Mouse (Mus musculus) urinary bladder, postnatal 36 days (tissue): ENCODE data around the gene Ccn2.

Experiments used
- DNase-seq, 2 experiments: peaks; one replicate each; pipeline ENCODE4 v3.0.0; 2022; ENCODE audit warnings: low spot score in 2 of 2, mixed read lengths in 1 of 2

Gene Ccn2

DNA sequence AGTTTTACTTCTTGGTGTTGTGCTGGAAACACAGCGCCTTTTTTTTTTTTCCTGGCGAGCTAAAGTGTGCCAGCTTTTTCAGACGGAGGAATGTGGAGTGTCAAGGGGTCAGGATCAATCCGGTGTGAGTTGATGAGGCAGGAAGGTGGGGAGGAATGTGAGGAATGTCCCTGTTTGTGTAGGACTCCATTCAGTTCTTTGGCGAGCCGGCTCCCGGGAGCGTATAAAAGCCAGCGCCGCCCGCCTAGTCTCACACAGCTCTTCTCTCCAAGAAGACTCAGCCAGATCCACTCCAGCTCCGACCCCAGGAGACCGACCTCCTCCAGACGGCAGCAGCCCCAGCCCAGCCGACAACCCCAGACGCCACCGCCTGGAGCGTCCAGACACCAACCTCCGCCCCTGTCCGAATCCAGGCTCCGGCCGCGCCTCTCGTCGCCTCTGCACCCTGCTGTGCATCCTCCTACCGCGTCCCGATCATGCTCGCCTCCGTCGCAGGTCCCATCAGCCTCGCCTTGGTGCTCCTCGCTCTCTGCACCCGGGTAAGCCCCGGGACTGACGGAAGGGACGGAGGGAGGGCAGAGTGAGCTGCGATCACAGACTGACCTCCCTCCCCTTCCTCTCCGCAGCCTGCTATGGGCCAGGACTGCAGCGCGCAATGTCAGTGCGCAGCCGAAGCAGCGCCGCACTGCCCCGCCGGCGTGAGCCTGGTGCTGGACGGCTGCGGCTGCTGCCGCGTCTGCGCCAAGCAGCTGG, at the start of gene Ccn2:
Gene Ccn2 (plus strand): TSS at position 193 of the 753 bp plus-strand sequence.
- peak; percentile 41 to 74 for DNase-seq

DNA sequence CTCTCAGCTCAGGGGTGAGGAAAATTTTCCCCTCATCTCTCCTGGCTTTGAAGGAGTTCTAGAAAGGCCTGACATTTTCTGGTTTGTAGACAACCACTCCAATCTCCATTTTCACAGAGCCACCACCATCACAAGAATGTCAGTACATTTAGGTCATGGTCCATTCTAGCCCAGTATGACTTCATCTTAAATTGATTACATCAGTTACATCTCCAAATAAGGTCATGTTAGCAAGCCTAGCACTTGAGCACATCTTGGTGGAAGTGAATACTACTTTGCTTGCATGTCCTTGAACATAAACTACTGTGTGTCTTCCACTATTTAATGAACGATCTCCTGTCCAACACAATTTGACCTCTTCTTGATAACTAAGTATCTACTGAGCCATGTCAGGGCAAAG, 42.4 kb upstream of the Ccn2 start:
- DNase-seq: no peak

GRCm38 (mm10) chr10:24554091-24554490, 41.2 kb upstream of the Ccn2 start:
- no peak for DNase-seq

- no peak for DNase-seq
These were observed 36.9 kb upstream of the Ccn2 start for GRCm38 (mm10) chr10:24558366-24558765.

- no peak for DNase-seq
These were observed 25.4 kb upstream of the Ccn2 start for GRCm38 (mm10) chr10:24569691-24570420.

DNA sequence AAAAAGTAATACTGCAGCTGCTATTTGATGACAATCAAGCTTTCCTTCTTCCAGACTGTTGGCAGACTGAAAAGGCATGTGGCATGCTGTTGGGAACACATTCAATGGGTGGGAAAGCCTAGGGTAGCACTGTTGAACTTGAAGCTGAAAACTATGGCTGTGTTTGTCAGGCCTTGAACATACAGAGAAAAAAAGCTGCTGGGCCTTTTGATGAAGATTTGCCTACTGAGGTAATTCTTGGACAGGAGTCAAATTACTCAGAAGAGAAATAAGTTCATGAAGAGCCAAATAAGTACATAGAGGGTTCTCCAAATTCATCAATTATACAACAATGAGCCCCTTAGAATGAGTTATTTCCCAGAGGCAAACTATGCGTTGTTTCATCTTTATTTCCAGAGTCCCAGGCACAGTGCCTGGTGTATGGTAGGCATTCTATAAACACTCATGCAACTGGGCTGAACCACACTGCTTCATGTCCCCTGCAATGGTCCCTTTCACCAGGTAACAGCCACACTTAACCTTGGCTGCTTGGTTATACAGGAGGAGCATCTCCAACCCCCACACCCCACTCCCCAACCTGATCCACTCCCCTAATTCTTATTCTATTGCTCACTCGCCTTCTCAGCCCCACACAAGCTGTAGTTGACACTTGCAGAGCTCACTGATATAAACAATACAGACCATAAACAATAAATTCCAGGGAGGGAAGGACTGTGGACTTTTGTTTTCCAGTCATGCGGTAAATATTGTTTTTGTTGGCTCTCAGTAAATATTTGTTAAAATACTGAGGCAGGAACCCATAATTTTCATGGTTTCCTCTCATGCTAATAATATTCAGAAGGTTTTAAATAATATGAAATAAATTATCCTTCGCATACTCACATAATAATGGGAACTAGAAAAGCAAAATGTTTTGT, 22.9 kb upstream of the Ccn2 start:
- DNase-seq: no peak

GRCm38 (mm10) chr10:24573484-24573883, 21.8 kb upstream of the Ccn2 start:
- no peak for DNase-seq

GRCm38 (mm10) chr10:24581076-24581475, 14.2 kb upstream of the Ccn2 start:
- DNase-seq: no peak

DNA sequence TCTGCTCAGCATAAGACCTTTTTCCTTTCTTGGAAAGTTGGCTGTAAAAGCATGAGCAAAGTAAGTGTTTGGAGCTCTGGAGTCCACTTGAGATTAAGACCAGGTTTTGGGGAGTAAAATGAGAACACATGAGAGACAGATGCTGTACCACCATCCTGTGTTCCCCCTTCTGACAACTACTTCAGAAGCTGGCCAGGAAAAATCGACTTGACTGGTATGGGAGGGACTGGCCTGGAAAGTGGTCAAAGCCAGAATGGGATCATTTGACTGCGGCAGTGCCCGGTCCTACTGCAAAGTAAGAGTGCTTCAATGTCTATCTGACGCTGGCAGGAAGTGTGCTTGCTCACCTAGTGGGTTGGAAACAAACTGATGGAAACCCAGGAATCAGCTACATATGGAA, 6.4 kb upstream of the Ccn2 start:
- DNase-seq: no peak

DNA sequence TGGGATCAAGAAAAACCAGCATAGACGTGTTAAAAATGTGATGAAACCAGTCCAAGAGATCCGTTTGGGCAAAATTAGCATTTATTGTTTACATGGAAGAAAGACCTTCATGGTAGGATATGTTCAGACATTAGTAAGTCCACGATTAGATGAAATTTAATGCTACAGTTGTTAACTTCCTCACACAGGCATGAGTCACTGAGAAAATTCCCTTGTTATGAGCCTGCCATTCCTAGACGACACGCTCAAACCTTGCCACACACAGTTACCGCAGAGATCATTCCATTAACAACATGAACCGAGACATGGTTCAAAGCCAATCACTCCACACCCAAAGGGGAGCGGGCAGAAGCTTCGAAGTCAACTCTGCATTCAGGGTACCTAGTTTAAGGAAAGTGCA, 6.0 kb upstream of the Ccn2 start:
- no peak for DNase-seq

GRCm38 (mm10) chr10:24590546-24590945, 4.7 kb upstream of the Ccn2 start:
- DNase-seq: no peak

GRCm38 (mm10) chr10:24591136-24591535, 4.1 kb upstream of the Ccn2 start:
- peak; percentile 70 to 80 for DNase-seq

- no peak for DNase-seq
These were observed 3.5 kb upstream of the Ccn2 start for GRCm38 (mm10) chr10:24591741-24592140.

GRCm38 (mm10) chr10:24592318-24592717, 2.9 kb upstream of the Ccn2 start:
- no peak for DNase-seq

DNA sequence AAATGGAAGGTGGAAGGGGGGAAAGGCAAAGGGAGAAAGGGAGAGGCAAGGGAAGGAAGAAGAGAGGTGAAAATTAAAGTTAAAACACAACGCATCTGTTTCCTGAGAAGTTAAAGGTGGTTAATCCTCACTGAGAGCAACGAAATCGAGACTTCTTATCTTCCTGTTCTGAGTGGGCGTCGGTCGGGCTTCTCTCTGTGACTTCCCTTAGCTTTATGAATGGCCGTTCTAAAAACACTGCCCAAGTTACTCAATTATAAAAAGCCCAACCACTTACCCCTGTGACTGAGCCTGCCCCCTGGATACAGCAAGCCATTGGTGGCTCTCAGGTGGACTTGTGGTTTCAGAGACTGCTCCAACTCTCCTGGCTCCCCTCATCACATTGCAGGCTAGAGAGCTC, 2.3 kb upstream of the Ccn2 start:
- no peak for DNase-seq

DNA sequence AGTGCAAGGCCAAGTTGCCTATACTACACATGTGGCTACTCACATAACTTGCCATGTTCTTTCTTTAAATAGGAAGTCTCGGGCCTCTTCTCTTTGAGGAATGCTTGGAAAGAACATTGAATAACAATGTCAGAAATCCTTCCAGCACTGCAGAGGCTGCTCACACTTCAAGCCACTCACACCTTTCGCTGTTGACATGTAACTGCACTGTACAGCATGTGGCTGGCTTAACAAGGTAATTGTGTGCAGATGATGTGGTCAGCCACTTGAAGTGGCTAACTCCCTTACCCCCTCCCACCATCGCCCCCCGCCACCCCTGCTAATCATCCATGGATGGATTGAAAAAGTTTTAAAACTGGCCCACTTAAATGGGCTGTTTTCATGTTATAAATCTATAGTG, 1.7 kb upstream of the Ccn2 start:
- DNase-seq: no peak

- DNase-seq: peak; percentile 21 to 23
These were observed 994 bp downstream of the Ccn2 start for GRCm38 (mm10) chr10:24596003-24596868.

- peak in 1 of 2 experiments; percentile 3 for DNase-seq
These were observed 1.7 kb downstream of the Ccn2 start for GRCm38 (mm10) chr10:24596869-24597339.

DNA sequence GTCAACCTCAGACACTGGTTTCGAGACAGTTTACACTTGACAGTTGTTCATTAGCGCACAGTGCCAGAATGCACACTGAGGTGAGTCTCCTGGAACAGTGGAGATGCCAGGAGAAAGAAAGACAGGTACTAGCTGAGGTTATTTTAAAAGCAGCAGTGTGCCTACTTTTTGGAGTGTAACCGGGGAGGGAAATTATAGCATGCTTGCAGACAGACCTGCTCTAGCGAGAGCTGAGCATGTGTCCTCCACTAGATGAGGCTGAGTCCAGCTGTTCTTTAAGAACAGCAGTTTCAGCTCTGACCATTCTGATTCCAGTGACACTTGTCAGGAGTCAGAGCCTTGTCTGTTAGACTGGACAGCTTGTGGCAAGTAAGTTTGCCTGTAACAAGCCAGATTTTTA, 2.5 kb downstream of the Ccn2 start:
- DNase-seq: no peak

GRCm38 (mm10) chr10:24598693-24599092, 3.5 kb downstream of the Ccn2 start:
- DNase-seq: no peak

GRCm38 (mm10) chr10:24599802-24600201, 4.6 kb downstream of the Ccn2 start:
- DNase-seq: no peak
